18 mouse cellular contexts compared by ENCODE assay signal in genomic region chr14:23704303-23704702, GRCm38 (mm10).
"Had no signal": no experiment of that assay in that cellular context is flagged by ENCODE, and none has a peak within 500 bp of the region (broad histone marks: within the 10 kb centered on the region; RNA-seq: fewer than 3 reads in every experiment).

No protein-coding gene starts in this region.

- ATAC-seq: midbrain, embryonic 13.5 days; midbrain, embryonic 15.5 days had no signal

- H3K4me3 ChIP-seq: midbrain, embryonic 10.5 days; midbrain, embryonic 13.5 days; midbrain, embryonic 15.5 days; myocyte; neural tube, embryonic 13.5 days; neural tube, embryonic 15.5 days had no signal

- H3K27ac ChIP-seq: midbrain, embryonic 10.5 days; midbrain, embryonic 13.5 days; midbrain, embryonic 15.5 days; neural tube, embryonic 13.5 days; neural tube, embryonic 15.5 days had no signal

- DNase-seq: lung, adult 18-20 months; lung, embryonic 14.5 days; lung, postnatal 10 days; lung, postnatal 4 days; retina, postnatal 1 day; right cerebral cortex, adult 18-20 months; right cerebral cortex, postnatal 25 days; right cerebral cortex, postnatal 4 days; spleen, adult 18-20 months; thymus, adult 18-20 months; thymus, postnatal 14 days; thymus, postnatal 36 days had no signal

- H3K9me3 ChIP-seq: midbrain, embryonic 10.5 days; midbrain, embryonic 13.5 days; midbrain, embryonic 15.5 days; neural tube, embryonic 13.5 days; neural tube, embryonic 15.5 days had no signal

- H3K9ac ChIP-seq: lung, embryonic 14.5 days; midbrain, embryonic 13.5 days; midbrain, embryonic 15.5 days; neural tube, embryonic 13.5 days; neural tube, embryonic 15.5 days had no signal

- H3K4me1 ChIP-seq: midbrain, embryonic 15.5 days; neural tube, embryonic 13.5 days had no signal

- H3K36me3 ChIP-seq: midbrain, embryonic 10.5 days; midbrain, embryonic 13.5 days; midbrain, embryonic 15.5 days; neural tube, embryonic 13.5 days; neural tube, embryonic 15.5 days had no signal

- H3K4me2 ChIP-seq: lung, embryonic 14.5 days; midbrain, embryonic 13.5 days; midbrain, embryonic 15.5 days; neural tube, embryonic 13.5 days; neural tube, embryonic 15.5 days had no signal

- H3K27me3 ChIP-seq: midbrain, embryonic 13.5 days; midbrain, embryonic 15.5 days; neural tube, embryonic 13.5 days; neural tube, embryonic 15.5 days had no signal
